Comparison of ENCODE assay signal across 21 mouse cellular contexts in genomic region chr4:85526966-85527566, GRCm38 (mm10). TPM values are rescaled to one million over a fixed set of nuclear protein-coding genes. Genes with fewer than 3 reads are reported as not detected.
DNase-seq lines count a peak whose midpoint lies in the region; ATAC-seq and TF ChIP-seq lines count a peak whose summit lies in the region.
"Had no signal": no experiment of that assay in that cellular context is flagged by ENCODE, and none has a peak within 500 bp of the region (broad histone marks: within the 10 kb centered on the region; RNA-seq: fewer than 3 reads in every experiment).

No protein-coding gene starts in this region.

- H3K4me1 ChIP-seq in limb, embryonic 14.5 days (ENCODE audit: control insufficient read depth, insufficient read depth, low read length) = no peaks in the 10 kb centered on the region
- no peaks in the 10 kb centered on the region for H3K4me1 ChIP-seq in limb, embryonic 10.5 days
- H3K4me1 ChIP-seq in embryonic facial prominence, embryonic 14.5 days (ENCODE audit: control insufficient read depth, insufficient read depth, low read length) = peaks cover 9% of the 10 kb centered on the region
- H3K4me1 ChIP-seq: forebrain, embryonic 15.5 days; heart, embryonic 13.5 days; hindbrain, embryonic 15.5 days had no signal

- no peaks in the 10 kb centered on the region for H3K9me3 ChIP-seq in limb, embryonic 14.5 days (ENCODE audit: control insufficient read depth, low read length)
- no peaks in the 10 kb centered on the region for H3K9me3 ChIP-seq in limb, embryonic 10.5 days (replicated peaks)
- no peaks in the 10 kb centered on the region for H3K9me3 ChIP-seq in embryonic facial prominence, embryonic 14.5 days (ENCODE audit: control insufficient read depth, low read length)
- H3K9me3 ChIP-seq: forebrain, embryonic 15.5 days; heart, embryonic 13.5 days; hindbrain, embryonic 15.5 days had no signal

- no peak overlapping the region for H3K27ac ChIP-seq in limb, embryonic 14.5 days (replicated peaks; ENCODE audit: low read depth, low read length)
- no peak overlapping the region for H3K27ac ChIP-seq in limb, embryonic 10.5 days
- H3K27ac ChIP-seq in embryonic facial prominence, embryonic 14.5 days (replicated peaks; ENCODE audit: low read depth, low read length) = peak overlapping the region; percentile 10; the same call in 1 of the 2 replicates
- H3K27ac ChIP-seq: forebrain, embryonic 15.5 days; heart, embryonic 13.5 days; hindbrain, embryonic 15.5 days had no signal

- TF ChIP-seq POLR2A in limb, embryonic 14.5 days (IDR thresholded peaks at IDR 0.05; ENCODE audit: borderline replicate concordance, extremely low read depth, insufficient read depth, insufficient read length) = no peak

- H3K27me3 ChIP-seq in limb, embryonic 14.5 days (ENCODE audit: control insufficient read depth, insufficient read depth, low read length) = no peaks in the 10 kb centered on the region
- no peaks in the 10 kb centered on the region for H3K27me3 ChIP-seq in limb, embryonic 10.5 days (ENCODE audit: low read depth, poor library complexity, severe bottlenecking)
- H3K27me3 ChIP-seq in embryonic facial prominence, embryonic 14.5 days (replicated peaks; ENCODE audit: control insufficient read depth, insufficient read depth, low read length) = no peaks in the 10 kb centered on the region
- H3K27me3 ChIP-seq: forebrain, embryonic 15.5 days; heart, embryonic 13.5 days; hindbrain, embryonic 15.5 days had no signal

- no peak overlapping the region for H3K4me2 ChIP-seq in limb, embryonic 14.5 days (replicated peaks; ENCODE audit: low read depth, low read length, severe bottlenecking)
- H3K4me2 ChIP-seq in embryonic facial prominence, embryonic 14.5 days (ENCODE audit: low read depth, low read length) = peak overlapping the region; percentile 15; the same call in 1 of the 2 replicates
- H3K4me2 ChIP-seq: forebrain, embryonic 15.5 days; heart, embryonic 13.5 days; hindbrain, embryonic 15.5 days had no signal

- WGBS in limb, embryonic 14.5 days = 61% methylated on average over 7 of the region's 7 CpGs
- WGBS in limb, embryonic 10.5 days = 86% methylated on average over 7 of the region's 7 CpGs
- WGBS in embryonic facial prominence, embryonic 14.5 days = 24% methylated on average over 7 of the region's 7 CpGs

- no peak overlapping the region for H3K4me3 ChIP-seq in limb, embryonic 14.5 days (replicated peaks; ENCODE audit: low read length)
- H3K4me3 ChIP-seq in limb, embryonic 10.5 days = no peak overlapping the region
- H3K4me3 ChIP-seq in embryonic facial prominence, embryonic 14.5 days (ENCODE audit: low read depth, low read length) = no peak overlapping the region
- H3K4me3 ChIP-seq: forebrain, embryonic 15.5 days; heart, embryonic 13.5 days; hindbrain, embryonic 15.5 days had no signal

- no peaks in the 10 kb centered on the region for H3K36me3 ChIP-seq in limb, embryonic 14.5 days (ENCODE audit: control insufficient read depth, insufficient read depth, low read length)
- no peaks in the 10 kb centered on the region for H3K36me3 ChIP-seq in limb, embryonic 10.5 days
- no peaks in the 10 kb centered on the region for H3K36me3 ChIP-seq in embryonic facial prominence, embryonic 14.5 days (ENCODE audit: control insufficient read depth, insufficient read depth, low read length)
- H3K36me3 ChIP-seq: forebrain, embryonic 15.5 days; G1E; heart, embryonic 13.5 days; hindbrain, embryonic 15.5 days had no signal

- H3K9ac ChIP-seq in limb, embryonic 14.5 days (ENCODE audit: low read depth, low read length, severe bottlenecking) = no peak overlapping the region
- H3K9ac ChIP-seq in embryonic facial prominence, embryonic 14.5 days (ENCODE audit: low read depth, low read length) = no peak overlapping the region
- H3K9ac ChIP-seq: forebrain, embryonic 15.5 days; heart, embryonic 13.5 days; hindbrain, embryonic 15.5 days had no signal

- peak; percentile 5 for DNase-seq in embryo, embryonic 10.5 days (ENCODE audit: low spot score)
- DNase-seq in embryo, embryonic 10 days (ENCODE audit: low spot score) = no peak
- DNase-seq in limb, embryonic 14.5 days (ENCODE audit: low spot score) = peak; percentile 25
- DNase-seq in limb, embryonic 10.5 days (ENCODE audit: low spot score) = no peak
- DNase-seq in embryonic facial prominence, embryonic 14.5 days (ENCODE audit: low spot score) = peak; percentile 63
- DNase-seq in left cerebral cortex, adult 9 months (ENCODE audit: low spot score in 2 of 2) = no peak
- DNase-seq in cerebellum, adult 11-12 months = no peak
- DNase-seq: adrenal gland, adult 8-10 months; adrenal gland, postnatal 36 days; B cell, adult 2 months; cerebellum, adult 9-10 months; gastrocnemius, postnatal 25 days; heart, adult 11 months; heart, postnatal 36 days; kidney, adult 2 months had no signal

- no peak for ATAC-seq in limb, embryonic 14.5 days (ENCODE audit: low FRiP score, low read depth)
- ATAC-seq in embryonic facial prominence, embryonic 14.5 days (ENCODE audit: low read depth) = peak; percentile 50; the same call in 1 of the 2 replicates
- ATAC-seq: CD4-positive, CD25-positive, alpha-beta regulatory T cell, adult 4 months; forebrain, embryonic 15.5 days; intestine, embryonic 16.5 days had no signal

RNA-seq across cellular contexts. Expression of gene Adamtsl1, which starts 13.1 kb away (rescaled TPM):
- polyA plus RNA-seq in limb, embryonic 14.5 days (2012; rRNA removed) = 22.9 and 29.9 TPM in 2 replicates
- 47.5 and 53.8 TPM in 2 replicates for polyA plus RNA-seq in limb, embryonic 14.5 days (2014; fragmentation: Nextera tagmentation; extraction: Ambion mirVana)
- 1.2 and 3.7 TPM in 2 replicates for polyA plus RNA-seq in limb, embryonic 10.5 days (2016; fragmentation: Nextera tagmentation; extraction: Ambion mirVana)
- 32.2 and 37.9 TPM in 2 replicates for polyA plus RNA-seq in embryonic facial prominence, embryonic 14.5 days (2014; fragmentation: Nextera tagmentation; extraction: Ambion mirVana)
- polyA plus RNA-seq: CD4-positive, CD25-positive, alpha-beta regulatory T cell, adult 4 months; G1E had no signal

Comparison
In these comparisons a context has a peak if more than half of its experiments do, and no peak if none do; other contexts are left out.
1. DNase-seq: peak in embryo, embryonic 10.5 days (single experiment), limb, embryonic 14.5 days (single experiment) and embryonic facial prominence, embryonic 14.5 days (single experiment); none in embryo, embryonic 10 days (single experiment), limb, embryonic 10.5 days (single experiment), left cerebral cortex, adult 9 months (0 of 2) and cerebellum, adult 11-12 months (single experiment).